Mouse (Mus musculus) lung, adult 2 months (tissue): ENCODE measurements around the gene Tspyl2.

ENCODE experiments used
- CTCF ChIP-seq: fragments of 200-500 bp; IDR thresholded peaks from 2 replicates; pipeline ENCODE4 v1.5.1; 2011; ENCODE audit warnings: mild to moderate bottlenecking, low read length, control low read depth; ENCODE audit not compliant: insufficient read depth
- POLR2A ChIP-seq: fragments of 200-500 bp; IDR thresholded peaks from 2 replicates; pipeline ENCODE4 v1.6.1; 2011; ENCODE audit warnings: low read depth, mild to moderate bottlenecking, control low read depth, low read length, borderline replicate concordance; ENCODE audit errors: extremely low read depth

DNA sequence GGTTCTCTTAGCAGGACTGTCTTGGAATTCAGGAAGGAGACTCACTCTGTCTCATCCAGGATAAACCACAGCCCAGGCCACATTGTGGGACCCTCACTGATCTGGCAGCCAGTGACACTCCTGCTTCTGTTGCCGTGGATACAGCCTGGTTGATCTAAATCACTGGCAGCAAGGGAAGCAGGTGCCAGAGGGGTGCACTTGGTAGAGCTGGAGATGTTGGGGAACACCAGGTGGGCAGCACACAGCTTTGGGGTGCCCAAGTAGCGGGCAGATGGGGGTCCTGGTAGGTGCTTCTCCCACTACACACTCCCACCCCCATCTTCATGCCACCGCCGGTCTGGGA, 25.8 kb upstream of the Tspyl2 start:
- no peak for TF ChIP-seq CTCF
- no peak for TF ChIP-seq POLR2A
